33 mouse cellular contexts compared by ENCODE assay signal in genomic region chr1:170176661-170177239, GRCm38 (mm10). TPM values are rescaled to one million over a fixed set of nuclear protein-coding genes. Genes with fewer than 3 reads are reported as not detected.
A peak's percentile ranks its signal among the peaks of the same experiment; 100 is the strongest.
DNase-seq lines count a peak whose midpoint lies in the region; ATAC-seq and TF ChIP-seq lines count a peak whose summit lies in the region.
"Had no signal": no experiment of that assay in that cellular context is flagged by ENCODE, and none has a peak within 500 bp of the region (broad histone marks: within the 10 kb centered on the region; RNA-seq: fewer than 3 reads in every experiment).

No protein-coding gene starts in this region.

- intact Hi-C loops in left cerebral cortex, postnatal 4 days (cut with DNase I): no loop called here

- H3K4me1 ChIP-seq in midbrain, embryonic 11.5 days (ENCODE audit: control insufficient read depth, insufficient read depth, low read length): peaks cover 9% of the 10 kb centered on the region
- H3K4me1 ChIP-seq in midbrain, embryonic 13.5 days (replicated peaks): peaks cover 21% of the 10 kb centered on the region
- peaks cover 41% of the 10 kb centered on the region for H3K4me1 ChIP-seq in liver, embryonic 15.5 days (replicated peaks)
- H3K4me1 ChIP-seq in stomach, postnatal 0 days (replicated peaks; ENCODE audit: control insufficient read depth, insufficient read depth): no peaks in the 10 kb centered on the region
- H3K4me1 ChIP-seq in hindbrain, embryonic 12.5 days: peaks cover 17% of the 10 kb centered on the region

- no peak overlapping the region for H3K27ac ChIP-seq in midbrain, embryonic 11.5 days (ENCODE audit: low read depth, low read length)
- no peak overlapping the region for H3K27ac ChIP-seq in midbrain, embryonic 13.5 days
- H3K27ac ChIP-seq in liver, embryonic 15.5 days (replicated peaks): peak overlapping the region; percentile 93
- 0 out of 2 replicates have a peak overlapping the region, but pooled peaks have one; percentile 71 for H3K27ac ChIP-seq in stomach, postnatal 0 days (replicated peaks)
- no peak overlapping the region for H3K27ac ChIP-seq in hindbrain, embryonic 12.5 days
- H3K27ac ChIP-seq: hindbrain, embryonic 13.5 days; limb, embryonic 13.5 days; midbrain, embryonic 10.5 days had no signal

- no peak overlapping the region for H3K4me2 ChIP-seq in midbrain, embryonic 11.5 days
- H3K4me2 ChIP-seq in midbrain, embryonic 13.5 days (replicated peaks): no peak overlapping the region
- H3K4me2 ChIP-seq in liver, embryonic 15.5 days: peak overlapping the region; percentile 91
- no peak overlapping the region for H3K4me2 ChIP-seq in stomach, postnatal 0 days (replicated peaks; ENCODE audit: low read depth)
- no peak overlapping the region for H3K4me2 ChIP-seq in hindbrain, embryonic 12.5 days (replicated peaks)
- H3K4me2 ChIP-seq: lung, embryonic 14.5 days had no signal

- TF ChIP-seq CTCF in stomach, postnatal 0 days (IDR thresholded peaks at IDR 0.05; ENCODE audit: low read depth): no peak

- no peak for TF ChIP-seq EP300 in stomach, postnatal 0 days (optimal IDR thresholded peaks at IDR 0.05)

- DNase-seq in midbrain, embryonic 11.5 days (ENCODE audit: low spot score, missing footprints): peak; percentile 47
- DNase-seq in c-Kit-positive CD71-positive TER-119-negative erythroid progenitor cells, embryonic 14.5 days (ENCODE audit: low read depth): peak; percentile 40
- DNase-seq in stomach, postnatal 0 days (ENCODE audit: low spot score): no peak
- DNase-seq in left cerebral cortex, postnatal 4 days: no peak
- DNase-seq in lung, postnatal 4 days: no peak
- DNase-seq: adrenal gland, postnatal 36 days; cerebellum, adult 2 months; cerebellum, postnatal 36 days; gastrocnemius, postnatal 25 days; heart, adult 2 months; kidney, postnatal 36 days; layer of hippocampus, postnatal 36 days; lung, embryonic 14.5 days; right cerebral cortex, postnatal 14 days; thymus, postnatal 14 days had no signal

- H3K9ac ChIP-seq in midbrain, embryonic 11.5 days (ENCODE audit: low read length): no peak overlapping the region
- H3K9ac ChIP-seq in midbrain, embryonic 13.5 days (replicated peaks): no peak overlapping the region
- H3K9ac ChIP-seq in liver, embryonic 15.5 days: no peak overlapping the region
- H3K9ac ChIP-seq in stomach, postnatal 0 days (ENCODE audit: low read length): no peak overlapping the region
- H3K9ac ChIP-seq in hindbrain, embryonic 12.5 days: no peak overlapping the region
- H3K9ac ChIP-seq: hindbrain, embryonic 13.5 days; limb, embryonic 13.5 days; lung, embryonic 14.5 days had no signal

- H3K9me3 ChIP-seq in midbrain, embryonic 11.5 days (ENCODE audit: control insufficient read depth, low read length): no peaks in the 10 kb centered on the region
- H3K9me3 ChIP-seq in midbrain, embryonic 13.5 days: no peaks in the 10 kb centered on the region
- no peaks in the 10 kb centered on the region for H3K9me3 ChIP-seq in liver, embryonic 15.5 days (replicated peaks)
- H3K9me3 ChIP-seq in stomach, postnatal 0 days (ENCODE audit: control insufficient read depth, low read length): no peaks in the 10 kb centered on the region
- H3K9me3 ChIP-seq in hindbrain, embryonic 12.5 days (replicated peaks): no peaks in the 10 kb centered on the region
- H3K9me3 ChIP-seq: hindbrain, embryonic 13.5 days; limb, embryonic 13.5 days; midbrain, embryonic 10.5 days had no signal

- no peaks in the 10 kb centered on the region for H3K36me3 ChIP-seq in midbrain, embryonic 11.5 days (ENCODE audit: control insufficient read depth, insufficient read depth, low read length)
- H3K36me3 ChIP-seq in midbrain, embryonic 13.5 days: no peaks in the 10 kb centered on the region
- H3K36me3 ChIP-seq in liver, embryonic 15.5 days (replicated peaks): no peaks in the 10 kb centered on the region
- no peaks in the 10 kb centered on the region for H3K36me3 ChIP-seq in stomach, postnatal 0 days (ENCODE audit: control insufficient read depth, insufficient read depth, low read length)
- H3K36me3 ChIP-seq in hindbrain, embryonic 12.5 days: no peaks in the 10 kb centered on the region
- H3K36me3 ChIP-seq: hindbrain, embryonic 13.5 days; limb, embryonic 13.5 days; midbrain, embryonic 10.5 days had no signal

- WGBS in midbrain, embryonic 11.5 days: 87% methylated on average over 8 of the region's 8 CpGs
- WGBS in midbrain, embryonic 13.5 days: 86% methylated on average over 8 of the region's 8 CpGs
- 25% methylated on average over 8 of the region's 8 CpGs for WGBS in liver, embryonic 15.5 days (ENCODE audit: insufficient replicate concordance)
- 73% methylated on average over 8 of the region's 8 CpGs for WGBS in stomach, postnatal 0 days
- 85% methylated on average over 8 of the region's 8 CpGs for WGBS in hindbrain, embryonic 12.5 days

- no peak overlapping the region for H3K4me3 ChIP-seq in midbrain, embryonic 11.5 days (ENCODE audit: low read depth, low read length)
- no peak overlapping the region for H3K4me3 ChIP-seq in midbrain, embryonic 13.5 days (replicated peaks)
- no peak overlapping the region for H3K4me3 ChIP-seq in liver, embryonic 15.5 days (replicated peaks)
- no peak overlapping the region for H3K4me3 ChIP-seq in stomach, postnatal 0 days (ENCODE audit: low read depth, low read length)
- no peak overlapping the region for H3K4me3 ChIP-seq in hindbrain, embryonic 12.5 days
- H3K4me3 ChIP-seq: heart, adult 2 months; hindbrain, embryonic 13.5 days; limb, embryonic 13.5 days; midbrain, embryonic 10.5 days had no signal

- H3K27me3 ChIP-seq in midbrain, embryonic 11.5 days (ENCODE audit: control insufficient read depth, insufficient read depth, low read length): no peaks in the 10 kb centered on the region
- H3K27me3 ChIP-seq in midbrain, embryonic 13.5 days: no peaks in the 10 kb centered on the region
- H3K27me3 ChIP-seq in liver, embryonic 15.5 days: no peaks in the 10 kb centered on the region
- no peaks in the 10 kb centered on the region for H3K27me3 ChIP-seq in stomach, postnatal 0 days (ENCODE audit: control insufficient read depth, insufficient read depth, low read length)
- H3K27me3 ChIP-seq in hindbrain, embryonic 12.5 days: no peaks in the 10 kb centered on the region
- H3K27me3 ChIP-seq: hindbrain, embryonic 13.5 days; limb, embryonic 13.5 days; Patski had no signal

- no peak for ATAC-seq in midbrain, embryonic 11.5 days (ENCODE audit: low FRiP score)
- no peak for ATAC-seq in midbrain, embryonic 13.5 days
- no peak for ATAC-seq in liver, embryonic 15.5 days (ENCODE audit: insufficient read depth)
- ATAC-seq in stomach, postnatal 0 days (ENCODE audit: low FRiP score, low TSS enrichment): no peak
- ATAC-seq in hindbrain, embryonic 12.5 days (ENCODE audit: low FRiP score): no peak
- ATAC-seq: forebrain, embryonic 16.5 days; Patski had no signal

RNA-seq across cellular contexts. Expression of gene Uap1, which starts 2.0 kb away (rescaled TPM):
- 61.7 and 67.7 TPM in 2 replicates for polyA plus RNA-seq in midbrain, embryonic 11.5 days (2014; fragmentation: Nextera tagmentation; extraction: Ambion mirVana)
- 57.9 and 59.3 TPM in 2 replicates for polyA plus RNA-seq in midbrain, embryonic 13.5 days (2015; fragmentation: Nextera tagmentation; extraction: Ambion mirVana)
- polyA plus RNA-seq in liver, embryonic 15.5 days (2015; fragmentation: Nextera tagmentation; extraction: Ambion mirVana): 29.4 and 33.8 TPM in 2 replicates
- polyA plus RNA-seq in stomach, postnatal 0 days (2015; fragmentation: Nextera tagmentation; extraction: Ambion mirVana): 65.0 and 66.3 TPM in 2 replicates
- 10 to 100 TPM; 53.1 to 57.7 TPM for total RNA-seq in left cerebral cortex, postnatal 4 days (2021)
- 67.8 and 72.8 TPM in 2 replicates for polyA plus RNA-seq in hindbrain, embryonic 12.5 days (2016; fragmentation: Nextera tagmentation; extraction: Ambion mirVana)

RNA-seq across cellular contexts. Expression of gene Uhmk1, which starts 38.4 kb away (rescaled TPM):
- polyA plus RNA-seq in midbrain, embryonic 11.5 days (2014; fragmentation: Nextera tagmentation; extraction: Ambion mirVana): 16.3 and 17.4 TPM in 2 replicates
- 7.6 and 8.3 TPM in 2 replicates for polyA plus RNA-seq in midbrain, embryonic 13.5 days (2015; fragmentation: Nextera tagmentation; extraction: Ambion mirVana)
- 5.4 and 6.0 TPM in 2 replicates for polyA plus RNA-seq in liver, embryonic 15.5 days (2015; fragmentation: Nextera tagmentation; extraction: Ambion mirVana)
- 4.1 TPM in 2 replicates for polyA plus RNA-seq in stomach, postnatal 0 days (2015; fragmentation: Nextera tagmentation; extraction: Ambion mirVana)
- total RNA-seq in left cerebral cortex, postnatal 4 days (2021): 10 to 100 TPM; 72.8 to 79.3 TPM
- polyA plus RNA-seq in hindbrain, embryonic 12.5 days (2016; fragmentation: Nextera tagmentation; extraction: Ambion mirVana): 15.3 and 16.3 TPM in 2 replicates

RNA-seq across cellular contexts. Expression of gene Sh2d1b2, which starts 55.8 kb away (rescaled TPM):
- polyA plus RNA-seq in midbrain, embryonic 11.5 days (2014; fragmentation: Nextera tagmentation; extraction: Ambion mirVana): not detected in 2 replicates
- not detected in 2 replicates for polyA plus RNA-seq in midbrain, embryonic 13.5 days (2015; fragmentation: Nextera tagmentation; extraction: Ambion mirVana)
- polyA plus RNA-seq in liver, embryonic 15.5 days (2015; fragmentation: Nextera tagmentation; extraction: Ambion mirVana): not detected in 2 replicates
- not detected in 2 replicates for polyA plus RNA-seq in stomach, postnatal 0 days (2015; fragmentation: Nextera tagmentation; extraction: Ambion mirVana)
- not detected for total RNA-seq in left cerebral cortex, postnatal 4 days (2021)
- not detected in 2 replicates for polyA plus RNA-seq in hindbrain, embryonic 12.5 days (2016; fragmentation: Nextera tagmentation; extraction: Ambion mirVana)
- total RNA-seq: adrenal gland, adult 18-20 months; adrenal gland, postnatal 36 days; gastrocnemius, postnatal 25 days; heart, adult 2 months; heart, postnatal 25 days; layer of hippocampus, adult 8-10 months; layer of hippocampus, postnatal 36 days; left cerebral cortex, postnatal 10 days; monocyte, adult 5-6 weeks; neutrophil, adult 5-6 weeks had no signal
- polyA plus RNA-seq: cerebellum, adult 2 months; embryonic facial prominence, embryonic 14.5 days; heart, adult 2 months; heart, embryonic 14.5 days; hindbrain, embryonic 13.5 days; intestine, embryonic 14.5 days; kidney, embryonic 14.5 days; lung, embryonic 14.5 days; midbrain, embryonic 10.5 days; Patski had no signal

Comparison
In these comparisons a context has a peak if more than half of its experiments do, and no peak if none do; other contexts are left out.
1. DNase-seq: peak in midbrain, embryonic 11.5 days (single experiment) and c-Kit-positive CD71-positive TER-119-negative erythroid progenitor cells, embryonic 14.5 days (single experiment); none in stomach, postnatal 0 days (single experiment), left cerebral cortex, postnatal 4 days (single experiment) and lung, postnatal 4 days (0 of 2).
2. H3K27ac ChIP-seq: peak in liver, embryonic 15.5 days (single experiment) and stomach, postnatal 0 days (single experiment); none in midbrain, embryonic 11.5 days (single experiment), midbrain, embryonic 13.5 days (single experiment) and hindbrain, embryonic 12.5 days (single experiment).